Mouse (Mus musculus): ENCODE measurements around the gene Ccdc39.

- TF ChIP-seq CTCF (IDR thresholded peaks at IDR 0.05; ENCODE audit: extremely low read depth, insufficient read length, insufficient replicate concordance, low read depth, low read length) (no peak), POLR2A (IDR thresholded peaks at IDR 0.05; ENCODE audit: low read depth, low read length) (no peak)
Observed at GRCm38 (mm10) chr3:33874456-33875286, 30.6 kb upstream of the Ccdc39 start.
